Mouse (Mus musculus): ENCODE data around the gene Bpifb3.

DNA sequence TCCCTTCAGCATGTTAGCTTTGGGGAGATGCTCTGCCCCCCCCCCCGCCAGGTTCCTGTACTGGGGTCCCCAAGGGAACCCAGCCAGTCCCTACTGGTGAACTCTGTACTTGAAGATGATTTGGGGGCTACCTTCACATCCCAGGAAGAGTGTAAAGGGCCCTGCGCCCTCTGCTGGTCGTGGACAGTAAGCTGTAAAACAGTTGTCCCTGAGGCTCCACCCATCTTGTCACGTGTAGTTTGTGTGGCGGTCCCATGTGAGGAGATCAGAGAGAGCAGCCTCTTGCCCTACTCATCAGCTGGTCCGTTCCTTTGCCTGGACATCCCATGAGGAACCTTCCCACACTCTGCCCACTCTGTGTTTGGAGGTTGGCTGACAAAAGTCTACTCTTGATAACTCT lies 35.8 kb downstream of the Bpifb3 start:
- TF ChIP-seq CTCF (conservative IDR thresholded peaks at IDR 0.05; ENCODE audit: insufficient read depth, insufficient read length, low read depth, low read length), result peak; percentile 55
- no peak for TF ChIP-seq POLR2A (IDR thresholded peaks at IDR 0.05; ENCODE audit: low read depth, low read length)
